Mouse (Mus musculus) forebrain, embryonic 13.5 days (tissue): ENCODE data around the gene Dpf1. TPM values are rescaled to one million over a fixed set of nuclear protein-coding genes. Genes with fewer than 3 reads are reported as not detected.

Experiments used
- ATAC-seq: fragments of 200-750 bp; cut with Nextera tagmentation; 2 replicates; pipeline ENCODE4 v1.8.0; 2017
- H3K27ac ChIP-seq: fragments of 300-500 bp; sonication (generic); 2 replicates; pipeline ENCODE4 v1.5.1; 2015; ENCODE audit warnings: inconsistent platforms, mild to moderate bottlenecking, moderate library complexity
- H3K27me3 ChIP-seq: fragments of 300-500 bp; sonication (generic); 2 replicates; pipeline ENCODE4 v1.6.1; 2015; ENCODE audit warnings: mild to moderate bottlenecking, inconsistent platforms
- H3K36me3 ChIP-seq: fragments of 300-500 bp; sonication (generic); 2 replicates; pipeline ENCODE4 v1.6.1; 2015; ENCODE audit warnings: mild to moderate bottlenecking, inconsistent platforms; ENCODE audit not compliant: poor library complexity, severe bottlenecking
- H3K4me1 ChIP-seq: fragments of 300-500 bp; sonication (generic); 2 replicates; pipeline ENCODE4 v1.6.1; 2015; ENCODE audit warnings: inconsistent platforms
- H3K4me2 ChIP-seq: fragments of 300-500 bp; sonication (generic); 2 replicates; pipeline ENCODE4 v1.6.1; 2015; ENCODE audit warnings: inconsistent platforms, mild to moderate bottlenecking, moderate library complexity
- H3K4me3 ChIP-seq: fragments of 300-500 bp; sonication (generic); 2 replicates; pipeline ENCODE4 v1.5.1; 2015; ENCODE audit warnings: mild to moderate bottlenecking, inconsistent platforms
- H3K9ac ChIP-seq: fragments of 300-500 bp; sonication (generic); 2 replicates; pipeline ENCODE4 v1.6.1; 2015; ENCODE audit warnings: mild to moderate bottlenecking, inconsistent platforms
- H3K9me3 ChIP-seq: fragments of 300-500 bp; sonication (generic); replicated peaks from 2 replicates; pipeline ENCODE4 v1.6.1; 2016; ENCODE audit warnings: inconsistent platforms
- WGBS: fragments of 180-500 bp; shearing (Covaris S2); methylation state at CpG from one replicate; pipeline ENCODE4 v1.1.7; 2015; 5-methylcytosine and 5-hydroxymethylcytosine counted together
- polyA plus RNA-seq: library from polyadenylated mRNA; unstranded; fragments of >200 nt; fragmentation: Nextera tagmentation; extraction: Ambion mirVana; gene quantifications from 2 replicates; pipeline ENCODE4 v1.2.1, GENCODE M21; 2015

Dpf1 gene
- polyA plus RNA-seq, 1 experiment from 2014 or later, result 165 TPM

GRCm38 (mm10) chr7:29354161-29354560 lies 50.4 kb downstream of the Dpf1 start:
- Histone ChIP-seq H3K27me3 (no peaks in the 10 kb centered on the region), H3K27ac (no peak overlapping the region)
- 84% methylated on average over 8 of the region's 8 CpGs for WGBS

DNA sequence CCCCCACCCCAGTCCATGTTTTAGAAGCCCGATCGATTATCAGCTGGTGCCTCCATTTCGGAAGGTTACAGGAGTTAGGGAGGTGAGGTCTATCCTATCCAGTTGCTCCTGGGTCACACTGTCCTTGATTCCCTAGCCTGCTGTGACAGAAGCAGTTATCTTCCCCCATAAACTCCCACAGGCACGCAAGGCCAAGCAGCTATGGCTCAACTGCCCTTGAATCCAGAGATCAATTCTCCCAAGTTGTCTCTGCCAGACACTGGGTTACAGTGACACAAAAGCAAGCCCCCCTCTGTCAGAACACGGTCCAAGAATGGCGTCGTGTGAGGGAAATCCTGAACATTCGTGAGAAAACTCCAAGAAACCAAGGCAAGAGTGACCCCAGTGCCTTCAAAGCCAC lies 51.7 kb downstream of the Dpf1 start:
- Histone ChIP-seq H3K4me3 (no peak overlapping the region), H3K27ac (no peak overlapping the region), H3K36me3 (peaks cover 25% of the 10 kb centered on the region), H3K27me3 (no peaks in the 10 kb centered on the region), H3K4me1 (0 out of 2 replicates have a peak, but pooled peaks cover 4% of the 10 kb centered on the region), H3K4me2 (no peak overlapping the region), H3K9ac (no peak overlapping the region), H3K9me3 (no peaks in the 10 kb centered on the region)
- 94% methylated on average over 8 of the region's 8 CpGs for WGBS
- ATAC-seq, result no peak

More at GRCm38 (mm10) chr7:29354161-29354560, 50.4 kb downstream of the Dpf1 start:
- H3K36me3 ChIP-seq, result peaks cover 37% of the 10 kb centered on the region
- ATAC-seq, result no peak
- no peaks in the 10 kb centered on the region for H3K9me3 ChIP-seq
- H3K4me1 ChIP-seq, result 0 out of 2 replicates have a peak, but pooled peaks cover 4% of the 10 kb centered on the region
- no peak overlapping the region for H3K4me3 ChIP-seq
- H3K4me2 ChIP-seq, result no peak overlapping the region
- no peak overlapping the region for H3K9ac ChIP-seq

GRCm38 (mm10) chr7:29361497-29361896 lies 57.7 kb downstream of the Dpf1 start:
- peak; percentile 41; the same call in 1 of the 2 replicates for ATAC-seq
- no peak overlapping the region for H3K9ac ChIP-seq
- peaks cover 18% of the 10 kb centered on the region for H3K36me3 ChIP-seq
- no peaks in the 10 kb centered on the region for H3K4me1 ChIP-seq
- WGBS, result 88% methylated on average over 13 of the region's 13 CpGs
- no peaks in the 10 kb centered on the region for H3K27me3 ChIP-seq
- H3K4me3 ChIP-seq, result no peak overlapping the region
- no peak overlapping the region for H3K4me2 ChIP-seq
- H3K27ac ChIP-seq, result peak overlapping the region; percentile 51
- H3K9me3 ChIP-seq, result no peaks in the 10 kb centered on the region

DNA sequence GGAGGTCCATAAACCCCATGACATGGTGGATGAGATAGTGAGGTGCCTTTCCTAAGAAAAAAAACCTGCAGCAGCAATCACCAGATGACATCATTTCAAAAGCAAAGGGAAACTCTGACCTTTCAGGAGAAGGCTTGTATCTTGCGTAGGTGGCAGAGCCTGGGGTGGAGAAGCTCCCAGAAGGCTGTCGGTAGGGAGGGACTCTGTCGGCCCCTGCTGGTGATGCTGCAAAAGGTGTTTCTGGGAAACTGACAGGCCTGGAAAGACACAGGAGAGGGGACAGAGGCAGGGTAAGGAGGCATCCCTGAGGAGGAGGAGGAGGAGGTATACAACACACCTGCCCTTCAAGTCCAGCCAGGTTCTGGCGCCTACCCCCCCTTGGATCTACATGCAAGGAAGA lies 60.3 kb downstream of the Dpf1 start:
- Histone ChIP-seq H3K9me3 (no peaks in the 10 kb centered on the region), H3K36me3 (peaks cover 18% of the 10 kb centered on the region), H3K4me3 (no peak overlapping the region), H3K4me1 (peaks cover 13% of the 10 kb centered on the region), H3K4me2 (no peak overlapping the region), H3K9ac (no peak overlapping the region), H3K27me3 (no peaks in the 10 kb centered on the region), H3K27ac (no peak overlapping the region)
- 13% methylated on average over 4 of the region's 4 CpGs for WGBS
- ATAC-seq, result peak; percentile 46

DNA sequence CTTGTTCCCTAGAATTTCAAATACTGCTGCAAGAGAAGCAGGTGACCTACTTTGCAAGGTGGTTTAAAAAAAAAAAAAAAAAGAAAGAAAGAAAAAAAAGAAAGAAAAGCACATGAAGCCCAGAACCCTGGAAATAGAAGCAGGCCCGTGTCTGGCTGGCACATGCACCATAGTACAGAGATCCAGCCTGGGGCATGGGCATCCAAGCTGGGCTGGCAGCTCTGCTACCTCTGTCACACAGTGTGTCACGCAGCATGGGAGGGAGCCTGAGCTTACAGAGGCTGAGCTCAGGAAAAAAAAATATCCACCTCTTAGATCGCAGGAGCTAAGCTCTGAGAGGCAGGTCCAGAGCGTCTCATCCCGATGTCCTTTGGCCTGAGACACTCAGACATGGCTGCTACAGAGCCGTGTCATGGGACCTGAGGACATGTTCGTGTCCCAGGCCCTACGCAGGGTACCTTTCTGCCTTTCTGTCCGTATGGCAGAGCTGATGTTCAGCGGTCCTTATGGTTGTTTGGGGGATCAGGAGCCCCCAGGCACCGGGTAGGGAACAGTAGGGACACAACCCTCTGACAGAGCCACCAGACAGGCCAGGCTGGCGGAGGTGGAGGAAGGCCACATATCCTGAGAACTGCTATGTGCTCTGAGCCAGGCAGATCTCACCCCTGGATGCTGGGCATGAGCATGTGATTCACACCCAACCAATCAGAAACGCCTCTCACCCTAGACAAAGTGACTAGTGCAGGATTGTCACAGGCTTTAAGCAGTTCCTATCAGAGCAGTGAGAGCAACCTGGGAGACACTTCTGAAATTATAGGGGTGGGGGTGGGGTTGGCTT lies 63.6 kb downstream of the Dpf1 start:
- H3K9ac ChIP-seq, result peak overlapping the region; percentile 51; the same call in 1 of the 2 replicates
- H3K36me3 ChIP-seq, result peaks cover 29% of the 10 kb centered on the region
- no peak overlapping the region; the same call in 1 of the 2 replicates for H3K4me2 ChIP-seq
- no peaks in the 10 kb centered on the region for H3K27me3 ChIP-seq
- peak overlapping the region; percentile 72 for H3K27ac ChIP-seq
- no peak overlapping the region for H3K4me3 ChIP-seq
- ATAC-seq, result peak; percentile 93
- no peaks in the 10 kb centered on the region for H3K9me3 ChIP-seq
- WGBS, result 76% methylated on average over 13 of the region's 13 CpGs
- H3K4me1 ChIP-seq, result peaks cover 13% of the 10 kb centered on the region

Other genes with a start within 250 kb of the Dpf1 start
- gene Ryr1, start 178.8 kb upstream of the Dpf1 start, polyA plus RNA-seq, result 7.5 and 10.2 TPM in 2 replicates
- 0.48 and 0.57 TPM in 2 replicates for gene Rasgrp4, start 169.1 kb upstream of the Dpf1 start, polyA plus RNA-seq
- 14.1 and 15.9 TPM in 2 replicates for gene Fam98c, start 147.7 kb upstream of the Dpf1 start, polyA plus RNA-seq
- gene Ggn, start 133.7 kb upstream of the Dpf1 start, polyA plus RNA-seq, result 0.38 and 0.65 TPM in 2 replicates
- 5.6 and 6.5 TPM in 2 replicates for gene Spred3, start 133.5 kb upstream of the Dpf1 start, polyA plus RNA-seq
- gene Psmd8, start 123.2 kb upstream of the Dpf1 start, polyA plus RNA-seq, result 292 and 296 TPM in 2 replicates
- 1.1 and 1.2 TPM in 2 replicates for gene Catsperg1, start 89.9 kb upstream of the Dpf1 start, polyA plus RNA-seq
- 0.27 and 0.44 TPM in 2 replicates for gene Kcnk6, start 71.4 kb upstream of the Dpf1 start, polyA plus RNA-seq
- gene Yif1b, start 65.6 kb upstream of the Dpf1 start, polyA plus RNA-seq, result 73.4 and 75.5 TPM in 2 replicates
- gene 2200002D01Rik, start 55.5 kb upstream of the Dpf1 start, polyA plus RNA-seq, result 1.2 and 1.5 TPM in 2 replicates
- gene Spint2, start 22.0 kb upstream of the Dpf1 start, polyA plus RNA-seq, result 30.1 and 41.3 TPM in 2 replicates
- gene Ppp1r14a, start 14.6 kb upstream of the Dpf1 start, polyA plus RNA-seq, result 14.9 and 17.2 TPM in 2 replicates
- gene Sipa1l3, start 214.7 kb downstream of the Dpf1 start, polyA plus RNA-seq, result 9.1 and 15.4 TPM in 2 replicates